Mouse (Mus musculus) layer of hippocampus, adult 2 months (tissue): Measurements from ENCODE around the gene Pigk. TPM values are rescaled to one million over a fixed set of nuclear protein-coding genes. Genes with fewer than 3 reads are reported as not detected.
"Not testable (repeated sequence)": the region's sequence is repeated elsewhere in the genome, so short reads cannot be mapped to it uniquely, and the experiment has no call there.

Source experiments
- DNase-seq, 2 experiments: peaks; one replicate each; pipeline ENCODE4 v3.0.0; 2022; ENCODE audit warnings: low spot score in 2 of 2
- H3K27ac ChIP-seq: fragments of 200-600 bp; 2 replicates; pipeline ENCODE4 v1.8.1; 2022
- H3K4me3 ChIP-seq: fragments of 200-600 bp; 2 replicates; pipeline ENCODE4 v1.8.1; 2022; ENCODE audit warnings: mild to moderate bottlenecking
- CTCF ChIP-seq: fragments of 200-600 bp; conservative IDR thresholded peaks from 2 replicates; pipeline ENCODE4 v1.8.1; 2022; ENCODE audit warnings: antibody characterized with exemption, mild to moderate bottlenecking, moderate library complexity
- long read RNA-seq, 2 experiments: library from polyadenylated mRNA; stranded (forward); transcript quantifications; one replicate each; pipeline ENCODE4 v2.0.0; 2021; ENCODE audit warnings: borderline mapping rate in 2 of 2
- total RNA-seq, 2 experiments: library from RNA; stranded (reverse); gene quantifications; 2 replicates each; pipeline ENCODE4 v1.2.3; 2021

Pigk gene
- total RNA-seq, result 10 to 100 TPM; 46.1 to 48.3 TPM
- long read RNA-seq, experiment 1, full-length matches to known transcripts, result 54 of 82 reads
- long read RNA-seq, experiment 1, partial matches to known transcripts, result 1 of 82 reads
- long read RNA-seq, experiment 1, other reads (novel, unspliced or antisense), result 27 of 82 reads
- long read RNA-seq, experiment 2, full-length matches to known transcripts, result 93 of 124 reads
- long read RNA-seq, experiment 2, partial matches to known transcripts, result 0 of 124 reads
- long read RNA-seq, experiment 2, other reads (novel, unspliced or antisense), result 31 of 124 reads

- TF ChIP-seq CTCF, result no peak
- peak within 1 kb of the TSS; percentile 78 for H3K27ac ChIP-seq
Measured at GRCm38 (mm10) chr3:152713991-152714902, at the start of gene Pigk. Gene Pigk (plus strand): TSS chr3:152714100.

GRCm38 (mm10) chr3:152666991-152667355 is 46.9 kb upstream of the Pigk start:
- no peak for TF ChIP-seq CTCF
- Histone ChIP-seq H3K4me3 (peak overlapping the region; percentile 77), H3K27ac (peak overlapping the region; percentile 97)
- DNase-seq, result peak in 1 of 2 experiments; percentile 47

More at GRCm38 (mm10) chr3:152713991-152714902, at the start of gene Pigk:
- peak within 1 kb of the TSS; percentile 91 for H3K4me3 ChIP-seq
- DNase-seq, result peak; percentile 90 to 91

DNA sequence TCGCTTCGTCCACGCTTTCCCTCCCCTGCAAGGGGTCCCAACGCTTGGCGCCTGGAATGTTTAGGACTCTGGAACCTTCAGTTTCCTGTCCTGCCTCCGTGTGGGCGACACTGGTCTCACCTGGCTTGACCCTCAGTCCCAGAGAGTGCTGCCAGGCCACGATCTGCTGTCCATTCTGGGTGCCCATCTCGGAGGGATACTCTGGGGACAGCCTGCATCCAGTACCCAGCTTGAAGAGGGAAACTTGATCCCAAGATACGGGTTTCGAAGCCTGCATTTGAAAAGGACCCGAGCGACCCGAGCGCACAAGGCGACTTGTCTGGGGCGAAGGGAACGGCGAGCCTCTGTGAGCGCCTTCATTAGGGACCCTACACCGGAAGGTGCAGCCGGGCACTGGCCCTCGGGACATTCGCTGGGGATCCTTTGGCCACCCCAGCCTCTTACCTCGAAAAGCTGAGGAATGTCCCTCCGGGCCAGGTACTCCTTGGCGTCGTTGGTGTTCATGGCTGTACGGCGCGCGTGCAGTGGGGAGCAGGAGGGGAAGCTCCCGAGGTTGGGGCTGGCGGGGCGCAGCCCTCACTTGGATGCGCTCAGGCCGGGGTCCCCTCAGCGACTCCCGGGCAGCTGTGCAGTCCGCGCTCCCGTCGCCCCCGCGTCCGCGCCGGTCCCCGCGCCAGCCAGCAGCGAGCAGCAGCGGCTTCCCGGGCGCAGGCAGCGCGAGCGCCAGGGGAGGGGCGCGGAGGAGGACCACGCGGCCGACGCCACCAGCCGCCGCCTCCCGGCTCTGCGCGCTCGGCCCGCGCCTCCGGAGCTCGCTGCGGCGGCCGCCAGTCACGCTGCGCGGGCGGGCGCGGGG is 46.3 kb upstream of the Pigk start:
- Histone ChIP-seq H3K4me3 (peak overlapping the region; percentile 77), H3K27ac (peak overlapping the region; percentile 97)
- TF ChIP-seq CTCF, result no peak
- DNase-seq, result peak; percentile 45 to 57

DNA sequence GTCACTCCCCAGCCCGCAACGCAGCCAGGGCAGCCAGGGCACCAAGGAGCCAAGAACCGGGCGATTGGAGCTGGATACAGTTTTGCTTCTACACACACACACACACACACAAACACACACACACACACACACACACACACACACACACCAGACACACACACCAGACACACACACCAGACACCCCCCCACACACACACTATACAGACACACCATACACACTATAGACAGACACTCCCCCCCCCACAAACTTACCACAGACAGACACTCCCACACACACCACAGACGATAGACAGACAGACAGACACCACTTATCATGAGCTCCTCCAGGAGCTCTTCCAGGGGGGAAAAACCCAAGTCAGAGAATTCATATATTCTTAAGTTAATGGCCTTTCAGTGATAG is 45.7 kb upstream of the Pigk start, which contains the start of gene Ak5:
Gene Ak5 (minus strand): TSS at position 122 of the 400 bp plus-strand sequence.
- TF ChIP-seq CTCF, result no peak
- Histone ChIP-seq H3K4me3 (peak within 1 kb of the TSS; percentile 77), H3K27ac (peak within 1 kb of the TSS; percentile 97)
- DNase-seq, result no peak

- Histone ChIP-seq H3K4me3 (no peak overlapping the region), H3K27ac (peak overlapping the region; percentile 28)
- no peak for TF ChIP-seq CTCF
- no peak for DNase-seq
Measured at GRCm38 (mm10) chr3:152668793-152669192, 45.1 kb upstream of the Pigk start.

DNA sequence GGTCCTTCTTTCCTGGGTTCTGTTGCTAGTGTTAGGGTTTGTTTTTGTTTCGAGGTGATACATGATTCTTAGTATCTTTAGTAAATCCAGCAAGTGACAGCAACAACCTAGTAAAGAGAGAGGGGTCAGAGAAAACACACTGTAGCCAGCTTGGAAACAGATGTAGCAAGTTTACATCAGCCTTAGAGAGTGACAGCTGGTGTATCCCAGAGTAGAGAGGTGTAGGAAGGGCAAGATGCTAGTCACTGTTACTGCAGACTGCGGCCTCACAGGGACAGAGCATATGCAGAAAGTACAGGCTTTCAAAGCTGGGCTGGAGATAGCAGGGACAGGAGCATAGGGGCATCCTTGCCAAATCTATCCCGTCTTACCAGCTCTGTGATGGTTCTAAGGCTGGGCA is 44.1 kb upstream of the Pigk start:
- TF ChIP-seq CTCF, result no peak
- DNase-seq, result no peak
- Histone ChIP-seq H3K27ac (peak overlapping the region; percentile 54; the same call in 1 of the 2 replicates), H3K4me3 (no peak overlapping the region)

DNA sequence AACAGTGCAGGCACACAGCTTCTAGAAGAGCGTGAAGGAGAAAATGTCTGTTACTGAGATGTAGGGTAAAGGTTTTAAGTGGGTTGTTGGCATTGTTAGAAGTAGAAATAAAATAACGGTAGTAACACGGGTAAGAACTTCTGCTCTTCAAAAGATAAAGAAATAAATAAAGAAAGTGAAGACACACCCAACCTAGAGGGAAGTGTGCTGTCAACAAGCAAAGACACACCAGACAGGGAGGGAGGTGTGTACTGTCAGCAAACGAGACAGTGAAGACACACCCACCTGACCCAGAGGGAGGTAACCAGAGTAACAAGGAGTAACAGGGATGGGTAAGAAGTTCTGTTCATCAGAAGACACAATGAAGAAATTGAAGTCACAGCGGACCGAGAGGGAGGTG is 39.2 kb upstream of the Pigk start:
- no peak for TF ChIP-seq CTCF

DNA sequence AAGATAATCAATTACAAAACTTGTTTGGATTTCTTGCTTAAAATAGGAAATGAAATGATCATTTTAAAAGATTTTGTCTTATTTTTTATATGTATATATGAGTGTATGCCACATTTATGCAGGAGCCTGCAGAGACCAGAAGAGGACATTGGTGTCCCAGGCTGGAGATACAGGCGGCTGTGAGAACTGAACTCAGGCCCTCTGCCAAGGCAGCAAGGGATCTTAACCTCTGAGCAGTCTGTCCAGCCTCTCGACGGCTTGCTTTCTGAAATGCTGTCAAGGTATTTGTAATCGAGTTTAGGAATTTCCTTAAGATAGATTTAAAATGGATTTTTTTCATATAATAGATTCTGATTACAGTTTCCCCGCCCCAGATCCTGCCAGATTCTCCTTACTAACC is 25.4 kb upstream of the Pigk start:
- Histone ChIP-seq H3K4me3 (no peak overlapping the region), H3K27ac (no peak overlapping the region)
- DNase-seq, result no peak
- TF ChIP-seq CTCF, result no peak

More for the DNA sequence above, 39.2 kb upstream of the Pigk start:
- H3K4me3 ChIP-seq, result no peak overlapping the region
- H3K27ac ChIP-seq, result no peak overlapping the region
- DNase-seq, result no peak

GRCm38 (mm10) chr3:152689105-152689504 is 24.8 kb upstream of the Pigk start:
- Histone ChIP-seq H3K27ac (no peak overlapping the region), H3K4me3 (no peak overlapping the region)
- DNase-seq, result no peak
- no peak for TF ChIP-seq CTCF

GRCm38 (mm10) chr3:152694950-152695349 is 18.9 kb upstream of the Pigk start:
- Histone ChIP-seq H3K27ac (no peak overlapping the region), H3K4me3 (no peak overlapping the region)
- no peak for DNase-seq
- TF ChIP-seq CTCF, result no peak

DNA sequence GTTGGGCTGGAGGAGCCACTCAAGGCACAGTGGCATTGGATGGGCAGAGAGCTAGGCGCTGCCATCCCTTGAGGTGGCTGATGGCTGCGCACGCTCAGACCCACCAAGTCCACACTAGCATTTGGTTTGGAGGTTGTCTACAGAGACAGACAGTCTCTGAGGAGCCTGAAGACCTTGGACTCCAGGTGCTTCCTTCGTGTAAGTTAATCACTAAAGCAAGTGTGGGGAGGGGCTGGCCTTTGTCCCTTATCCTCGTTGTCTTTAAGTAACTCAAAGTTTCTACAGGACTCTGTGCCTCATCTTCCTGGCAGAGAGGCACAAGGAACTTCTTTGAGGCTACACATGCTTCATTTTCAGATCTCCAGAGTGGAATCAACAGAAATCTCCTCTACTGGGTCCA is 15.9 kb upstream of the Pigk start:
- Histone ChIP-seq H3K4me3 (no peak overlapping the region), H3K27ac (no peak overlapping the region)
- TF ChIP-seq CTCF, result no peak
- DNase-seq, result no peak

DNA sequence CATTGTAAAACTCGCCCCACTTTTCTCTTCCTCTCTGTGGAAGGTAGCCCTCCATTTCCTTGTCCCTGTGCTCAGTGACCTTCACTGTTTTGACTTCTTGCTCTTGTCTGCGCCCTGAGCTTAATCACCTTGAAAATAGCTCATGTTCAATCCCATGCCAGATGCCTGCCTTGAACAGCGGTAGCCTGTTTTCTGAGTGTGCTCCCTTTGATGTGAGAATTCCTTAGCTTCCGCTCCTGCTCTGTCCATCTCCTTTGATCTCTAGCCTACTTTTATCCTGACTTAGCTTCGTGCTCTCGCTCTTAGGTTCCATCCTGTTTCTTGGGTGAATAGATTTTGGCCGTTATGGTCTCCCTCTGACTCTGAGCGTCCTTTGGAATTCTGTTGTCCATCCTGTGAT is 14.6 kb upstream of the Pigk start:
- Histone ChIP-seq H3K27ac (no peak overlapping the region), H3K4me3 (no peak overlapping the region)
- TF ChIP-seq CTCF, result no peak
- DNase-seq, result no peak

DNA sequence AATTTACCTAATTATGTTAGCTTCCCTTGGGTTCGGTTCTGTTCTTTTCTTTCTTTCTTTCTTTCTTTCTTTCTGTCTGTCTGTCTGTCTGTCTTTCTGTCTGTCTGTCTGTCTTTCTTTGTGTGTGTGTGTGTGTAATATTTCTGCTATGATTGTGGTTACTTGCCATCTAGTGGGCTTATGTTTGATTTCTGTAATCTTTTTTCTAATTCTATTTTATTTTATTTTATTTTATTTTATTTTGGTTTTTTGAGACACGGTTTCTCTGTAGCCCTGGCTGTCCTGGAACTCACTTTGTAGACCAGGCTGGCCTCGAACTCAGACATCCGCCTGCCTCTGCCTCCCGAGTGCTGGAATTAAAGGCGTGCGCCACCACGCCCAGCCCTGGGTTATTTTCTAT is 12.4 kb upstream of the Pigk start:
- not testable (repeated sequence) for DNase-seq, H3K27ac ChIP-seq, H3K4me3 ChIP-seq
